Mouse (Mus musculus): ENCODE results near the gene Brinp2.

DNA sequence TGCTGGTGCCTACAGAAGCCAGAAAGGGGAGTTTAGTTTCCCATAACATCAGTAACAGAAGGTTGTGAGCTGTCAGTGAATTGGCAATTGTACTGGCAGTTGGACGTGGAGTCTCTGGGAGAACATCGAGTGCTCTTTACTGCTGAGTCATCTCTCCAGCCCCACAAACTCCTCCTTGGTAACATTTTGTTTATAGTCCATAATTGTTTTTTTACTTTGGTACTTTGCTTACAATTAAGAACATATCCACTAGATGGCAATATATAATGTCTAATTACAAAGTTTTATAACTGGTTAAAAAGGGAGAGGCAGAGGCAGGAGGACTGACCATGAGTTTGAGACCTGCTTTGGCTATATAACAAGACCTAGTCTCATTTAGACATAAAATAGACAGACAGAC, 148.5 kb downstream of the Brinp2 start:
- TF ChIP-seq CTCF (IDR thresholded peaks at IDR 0.05; ENCODE audit: low read depth, low read length) = no peak
- no peak for TF ChIP-seq POLR2A (IDR thresholded peaks at IDR 0.05; ENCODE audit: extremely low read depth, insufficient read depth, low read length)

Measured in liver, adult 2 months (tissue).